Mouse (Mus musculus): ENCODE data around the gene Msi1.
"Not testable (repeated sequence)": the region's sequence is repeated elsewhere in the genome, so short reads cannot be mapped to it uniquely, and the experiment has no call there.

DNA sequence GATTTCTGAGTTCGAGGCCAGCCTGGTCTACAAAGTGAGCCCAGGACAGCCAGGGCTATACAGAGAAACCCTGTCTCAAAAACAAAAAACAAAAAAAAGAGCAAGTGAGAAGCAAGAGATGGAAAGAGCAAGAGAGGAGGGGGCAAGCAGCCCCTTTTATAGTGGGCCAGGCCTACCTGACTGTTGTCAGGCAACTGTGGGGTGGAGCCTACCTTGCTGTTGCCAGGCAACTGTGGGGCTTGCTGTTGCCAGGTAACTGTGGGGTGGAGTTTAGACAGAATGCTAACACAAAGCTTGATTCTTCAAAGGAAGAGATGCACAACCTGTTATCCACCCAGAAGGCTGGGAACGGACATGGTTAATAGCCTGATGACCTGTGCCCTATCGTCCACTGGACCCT lies 66.2 kb downstream of the Msi1 start:
- TF ChIP-seq CHD2 (IDR thresholded peaks at IDR 0.05; ENCODE audit: low read length); EP300 (IDR thresholded peaks at IDR 0.05; ENCODE audit: low read depth in 1 of 2, low read length in 2 of 2); JUND (IDR thresholded peaks at IDR 0.05; ENCODE audit: low read depth, low read length); TCF12 (IDR thresholded peaks at IDR 0.05; ENCODE audit: low read depth, low read length); POLR2A (IDR thresholded peaks at IDR 0.05; ENCODE audit: control insufficient read depth in 1 of 2, insufficient read depth in 1 of 2, low read depth in 1 of 2, low read length in 2 of 2, poor library complexity in 1 of 2); CTCF (IDR thresholded peaks at IDR 0.05 in 2 of 3, conservative IDR thresholded peaks at IDR 0.05 in 1 of 3; ENCODE audit: control insufficient read depth in 1 of 3, insufficient read depth in 1 of 3, low read depth in 2 of 3, low read length in 3 of 3, poor library complexity in 1 of 3, severe bottlenecking in 1 of 3); ZNF384 (IDR thresholded peaks at IDR 0.05; ENCODE audit: low read depth, low read length); SIN3A (IDR thresholded peaks at IDR 0.05; ENCODE audit: low read length); SMC3 (IDR thresholded peaks at IDR 0.05; ENCODE audit: low read depth, low read length); ZC3H11A (IDR thresholded peaks at IDR 0.05; ENCODE audit: low read depth, low read length); POLR2AphosphoS5 (IDR thresholded peaks at IDR 0.05; ENCODE audit: borderline replicate concordance, low read depth, low read length); GATA1 (IDR thresholded peaks at IDR 0.05; ENCODE audit: low read depth, low read length); MAZ (IDR thresholded peaks at IDR 0.05; ENCODE audit: low read depth, low read length); HCFC1 (IDR thresholded peaks at IDR 0.05; ENCODE audit: low read depth, low read length): not testable (repeated sequence)

All from MEL (cell line).